Mouse (Mus musculus): ENCODE results near the gene Pacsin2.

Gene Pacsin2

GRCm38 (mm10) chr15:83448646-83449045 is 15.8 kb downstream of the Pacsin2 start:
- no peak for DNase-seq

GRCm38 (mm10) chr15:83447791-83448544 is 16.4 kb downstream of the Pacsin2 start:
- DNase-seq: no peak

- no peak for DNase-seq
These were observed 18.5 kb downstream of the Pacsin2 start for GRCm38 (mm10) chr15:83445908-83446307.

GRCm38 (mm10) chr15:83445383-83445782 is 19.0 kb downstream of the Pacsin2 start:
- no peak for DNase-seq

GRCm38 (mm10) chr15:83444425-83444824 is 20.0 kb downstream of the Pacsin2 start:
- DNase-seq: peak; percentile 17

GRCm38 (mm10) chr15:83442495-83443037 is 21.8 kb downstream of the Pacsin2 start:
- no peak for DNase-seq

- DNase-seq: no peak
These were observed 23.7 kb downstream of the Pacsin2 start for GRCm38 (mm10) chr15:83440726-83441125.

GRCm38 (mm10) chr15:83436541-83436940 is 27.9 kb downstream of the Pacsin2 start:
- DNase-seq: no peak

GRCm38 (mm10) chr15:83435324-83436090 is 28.9 kb downstream of the Pacsin2 start:
- no peak for DNase-seq

GRCm38 (mm10) chr15:83434692-83435091 is 29.7 kb downstream of the Pacsin2 start:
- DNase-seq: no peak

GRCm38 (mm10) chr15:83433344-83433743 is 31.1 kb downstream of the Pacsin2 start:
- no peak for DNase-seq

- peak; percentile 37 for DNase-seq
These were observed 32.0 kb downstream of the Pacsin2 start for GRCm38 (mm10) chr15:83432231-83433031.

GRCm38 (mm10) chr15:83430986-83431763 is 33.2 kb downstream of the Pacsin2 start:
- no peak for DNase-seq

- DNase-seq: no peak
These were observed 34.0 kb downstream of the Pacsin2 start for GRCm38 (mm10) chr15:83430419-83430818.

GRCm38 (mm10) chr15:83428586-83428985 is 35.8 kb downstream of the Pacsin2 start:
- no peak for DNase-seq

- no peak for DNase-seq
These were observed 36.9 kb downstream of the Pacsin2 start for GRCm38 (mm10) chr15:83427294-83428163.

GRCm38 (mm10) chr15:83425794-83426193 is 38.6 kb downstream of the Pacsin2 start:
- DNase-seq: peak; percentile 47

GRCm38 (mm10) chr15:83425277-83425676 is 39.1 kb downstream of the Pacsin2 start:
- no peak for DNase-seq

GRCm38 (mm10) chr15:83423589-83424384 is 40.6 kb downstream of the Pacsin2 start:
- no peak for DNase-seq

- no peak for DNase-seq
These were observed 42.0 kb downstream of the Pacsin2 start for GRCm38 (mm10) chr15:83422299-83422981.

Measured in embryo, embryonic 11 days (tissue).